Mouse (Mus musculus) neural tube, embryonic 14.5 days (tissue): ENCODE results near the gene Mpl. TPM values are rescaled to one million over a fixed set of nuclear protein-coding genes. Genes with fewer than 3 reads are reported as not detected.
A peak's percentile ranks its signal among the peaks of the same experiment; 100 is the strongest.

Source experiments
- ATAC-seq: fragments of 200-750 bp; cut with Nextera tagmentation; 2 replicates; pipeline ENCODE4 v1.8.0; 2017; ENCODE audit warnings: low read depth, mild to moderate bottlenecking, moderate TSS enrichment, moderate library complexity
- H3K27ac ChIP-seq: fragments of 300-500 bp; sonication (generic); 2 replicates; pipeline ENCODE4 v1.5.1; 2014; ENCODE audit warnings: low read depth, mild to moderate bottlenecking, control low read depth, low read length, moderate library complexity, mixed read lengths
- H3K27me3 ChIP-seq: fragments of 300-500 bp; sonication (generic); 2 replicates; pipeline ENCODE4 v1.6.1; 2014; ENCODE audit warnings: low read length; ENCODE audit not compliant: control insufficient read depth, insufficient read depth
- H3K36me3 ChIP-seq: fragments of 300-500 bp; sonication (generic); 2 replicates; pipeline ENCODE4 v1.6.1; 2014; ENCODE audit warnings: low read length, mixed read lengths; ENCODE audit not compliant: control insufficient read depth, insufficient read depth
- H3K4me1 ChIP-seq: fragments of 300-500 bp; sonication (generic); 2 replicates; pipeline ENCODE4 v1.6.1; 2014; ENCODE audit warnings: low read length; ENCODE audit not compliant: control insufficient read depth, insufficient read depth
- H3K4me2 ChIP-seq: fragments of 300-500 bp; sonication (generic); 2 replicates; pipeline ENCODE4 v1.6.1; 2014; ENCODE audit warnings: mild to moderate bottlenecking, low read depth, low read length, control low read depth
- H3K4me3 ChIP-seq: fragments of 300-500 bp; sonication (generic); 2 replicates; pipeline ENCODE4 v1.5.1; 2014; ENCODE audit warnings: low read depth, low read length, control low read depth, mixed read lengths
- H3K9ac ChIP-seq: fragments of 300-500 bp; sonication (generic); replicated peaks from 2 replicates; pipeline ENCODE4 v1.6.1; 2014; ENCODE audit warnings: low read depth, mild to moderate bottlenecking, control low read depth, low read length, mixed read lengths
- H3K9me3 ChIP-seq: fragments of 300-500 bp; sonication (generic); 2 replicates; pipeline ENCODE4 v1.6.1; 2016; ENCODE audit warnings: low read length; ENCODE audit not compliant: control insufficient read depth
- WGBS: fragments of 180-500 bp; shearing (Covaris S2); extraction: QIAGEN DNeasy Blood & Tissue Kit; methylation state at CpG from one replicate; pipeline ENCODE4 v1.1.7; 2014; 5-methylcytosine and 5-hydroxymethylcytosine counted together
- polyA plus RNA-seq: library from polyadenylated mRNA; unstranded; fragments of >200 nt; fragmentation: Nextera tagmentation; extraction: Ambion mirVana; gene quantifications from 2 replicates; pipeline ENCODE4 v1.2.1, GENCODE M21; 2014

Gene Mpl
- polyA plus RNA-seq, 1 experiment from 2014 or later = not detected

GRCm38 (mm10) chr4:118465697-118466163 lies 8.4 kb upstream of the Mpl start:
- Histone ChIP-seq H3K4me3 (no peak overlapping the region), H3K27me3 (no peaks in the 10 kb centered on the region), H3K9me3 (no peaks in the 10 kb centered on the region), H3K4me2 (no peak overlapping the region), H3K4me1 (no peaks in the 10 kb centered on the region), H3K9ac (no peak overlapping the region), H3K36me3 (no peaks in the 10 kb centered on the region), H3K27ac (no peak overlapping the region)
- WGBS = 14% methylated on average over 11 of the region's 11 CpGs
- ATAC-seq = no peak

GRCm38 (mm10) chr4:118464956-118465355 lies 7.6 kb upstream of the Mpl start:
- Histone ChIP-seq H3K4me1 (no peaks in the 10 kb centered on the region), H3K9me3 (no peaks in the 10 kb centered on the region), H3K4me2 (no peak overlapping the region), H3K36me3 (no peaks in the 10 kb centered on the region), H3K9ac (no peak overlapping the region), H3K27ac (no peak overlapping the region), H3K4me3 (no peak overlapping the region), H3K27me3 (no peaks in the 10 kb centered on the region)
- no peak for ATAC-seq
- WGBS = 98% methylated on average over 3 of the region's 3 CpGs

- H3K4me2 ChIP-seq = peak overlapping the region; percentile 69
- peak overlapping the region; percentile 34 for H3K4me3 ChIP-seq
- no peaks in the 10 kb centered on the region for H3K36me3 ChIP-seq
- peak overlapping the region; percentile 61 for H3K9ac ChIP-seq
- WGBS = 15% methylated on average over 24 of the region's 24 CpGs
- no peak overlapping the region for H3K27ac ChIP-seq
- no peaks in the 10 kb centered on the region for H3K9me3 ChIP-seq
- H3K27me3 ChIP-seq = no peaks in the 10 kb centered on the region
- ATAC-seq = peak; percentile 47
- 0 out of 2 replicates have a peak, but pooled peaks cover 6% of the 10 kb centered on the region for H3K4me1 ChIP-seq
Observed at GRCm38 (mm10) chr4:118446415-118447153, 10.7 kb downstream of the Mpl start.

- ATAC-seq = peak; percentile 89
- peak overlapping the region; percentile 34 for H3K4me3 ChIP-seq
- no peaks in the 10 kb centered on the region for H3K27me3 ChIP-seq
- 0 out of 2 replicates have a peak, but pooled peaks cover 6% of the 10 kb centered on the region for H3K4me1 ChIP-seq
- 13% methylated on average over 18 of the region's 18 CpGs for WGBS
- peak overlapping the region; percentile 61 for H3K9ac ChIP-seq
- no peaks in the 10 kb centered on the region for H3K9me3 ChIP-seq
- peak overlapping the region; percentile 69 for H3K4me2 ChIP-seq
- no peaks in the 10 kb centered on the region for H3K36me3 ChIP-seq
- H3K27ac ChIP-seq = no peak overlapping the region
Observed at GRCm38 (mm10) chr4:118445781-118446414, 11.4 kb downstream of the Mpl start.

- 85% methylated on average over 10 of the region's 10 CpGs for WGBS
- no peak for ATAC-seq
Observed at GRCm38 (mm10) chr4:118445088-118445487, 12.2 kb downstream of the Mpl start.

GRCm38 (mm10) chr4:118437829-118438253 lies 19.5 kb downstream of the Mpl start:
- Histone ChIP-seq H3K36me3 (peaks cover 7% of the 10 kb centered on the region; the same call in 1 of the 2 replicates), H3K4me2 (peak overlapping the region; percentile 98), H3K27me3 (no peaks in the 10 kb centered on the region), H3K9ac (peak overlapping the region; percentile 53), H3K4me1 (peaks cover 6% of the 10 kb centered on the region; the same call in 1 of the 2 replicates), H3K9me3 (no peaks in the 10 kb centered on the region), H3K4me3 (peak overlapping the region; percentile 41), H3K27ac (peak overlapping the region; percentile 80)
- peak; percentile 22; the same call in 1 of the 2 replicates for ATAC-seq
- 8% methylated on average over 11 of the region's 12 CpGs for WGBS

More at GRCm38 (mm10) chr4:118445088-118445487, 12.2 kb downstream of the Mpl start:
- no peak overlapping the region for H3K4me2 ChIP-seq
- H3K27me3 ChIP-seq = no peaks in the 10 kb centered on the region
- no peak overlapping the region for H3K27ac ChIP-seq
- H3K36me3 ChIP-seq = no peaks in the 10 kb centered on the region
- no peaks in the 10 kb centered on the region for H3K9me3 ChIP-seq
- 0 out of 2 replicates have a peak, but pooled peaks cover 6% of the 10 kb centered on the region for H3K4me1 ChIP-seq
- no peak overlapping the region for H3K4me3 ChIP-seq
- H3K9ac ChIP-seq = no peak overlapping the region

GRCm38 (mm10) chr4:118436820-118437603 lies 20.3 kb downstream of the Mpl start, which contains the start of gene Cdc20:
Gene Cdc20, minus strand, starts transcription at chr4:118437352.
- peak; percentile 97 for ATAC-seq
- H3K9me3 ChIP-seq = no peaks in the 10 kb centered on the region
- peak within 1 kb of the TSS; percentile 80 for H3K27ac ChIP-seq
- H3K4me1 ChIP-seq = peaks cover 6% of the 10 kb centered on the region; the same call in 1 of the 2 replicates
- peak within 1 kb of the TSS; percentile 41 for H3K4me3 ChIP-seq
- peaks cover 9% of the 10 kb centered on the region for H3K36me3 ChIP-seq
- WGBS = under 1% methylated on average over 67 of the region's 67 CpGs
- H3K9ac ChIP-seq = peak within 1 kb of the TSS; percentile 53
- H3K27me3 ChIP-seq = no peaks in the 10 kb centered on the region
- peak within 1 kb of the TSS; percentile 98 for H3K4me2 ChIP-seq

- H3K9ac ChIP-seq = no peak overlapping the region
- ATAC-seq = no peak
- H3K4me1 ChIP-seq = peaks cover 7% of the 10 kb centered on the region; the same call in 1 of the 2 replicates
- no peak overlapping the region for H3K4me2 ChIP-seq
- no peak overlapping the region for H3K27ac ChIP-seq
- H3K4me3 ChIP-seq = no peak overlapping the region
- no peaks in the 10 kb centered on the region for H3K9me3 ChIP-seq
- peaks cover 11% of the 10 kb centered on the region for H3K36me3 ChIP-seq
- no peaks in the 10 kb centered on the region for H3K27me3 ChIP-seq
- WGBS = 76% methylated on average over 8 of the region's 8 CpGs
Observed at GRCm38 (mm10) chr4:118432332-118432731, 25.0 kb downstream of the Mpl start.
